ENCODE assay signal across 8 mouse cellular contexts in the genomic region with DNA sequence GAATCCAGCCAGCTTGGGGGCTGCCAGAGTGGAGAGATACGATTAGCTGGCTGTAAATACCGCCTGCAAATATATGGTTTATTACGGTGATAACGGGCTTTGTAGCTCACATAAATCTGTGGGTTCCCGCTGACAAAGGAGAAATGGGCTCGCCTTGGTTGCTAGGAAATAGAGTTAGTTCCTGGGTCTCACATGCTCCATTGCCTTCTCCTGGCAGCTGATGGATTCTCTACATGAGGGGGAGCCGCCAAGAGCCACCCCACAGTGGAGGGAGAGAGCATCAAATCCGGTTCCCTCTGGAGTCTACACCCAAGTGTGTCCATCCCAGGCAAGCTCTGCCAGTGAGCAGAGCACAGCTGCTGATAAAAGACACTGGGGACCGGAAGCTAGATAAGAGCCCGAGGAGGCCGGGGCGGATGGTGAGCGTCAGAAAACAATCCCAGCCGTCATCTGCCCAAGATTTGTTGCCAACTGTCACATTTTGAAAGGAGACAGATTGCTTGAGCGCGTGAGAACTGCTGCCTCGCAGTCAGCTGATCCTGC.
DNase-seq lines count a peak whose midpoint lies in the region; ATAC-seq and TF ChIP-seq lines count a peak whose summit lies in the region.

No protein-coding gene starts in this region.

- peak; percentile 31 for DNase-seq in urinary bladder, postnatal 14 days (ENCODE audit: low spot score)
- no peak for DNase-seq in urinary bladder, postnatal 10 days (ENCODE audit: low spot score)
- peak; percentile 99 for DNase-seq in heart, adult 11 months
- peak; percentile 71 for DNase-seq in intestine, embryonic 14.5 days (ENCODE audit: low spot score)
- peak; percentile 25 to 39 for DNase-seq in left cerebral cortex, adult 2 months (ENCODE audit: extremely low spot score in 1 of 2, low spot score in 2 of 2)
- DNase-seq in lung, postnatal 36 days, result peak; percentile 71
- DNase-seq in spleen, adult 18-20 months, result no peak

- no peak overlapping the region for H3K4me3 ChIP-seq in intestine, embryonic 14.5 days (ENCODE audit: low read depth, low read length)
- H3K4me3 ChIP-seq in left cerebral cortex, adult 2 months, result peak overlapping the region; percentile 11; the same call in 1 of the 2 replicates
- H3K4me3 ChIP-seq in stomach, embryonic 14.5 days (ENCODE audit: low read depth, low read length), result no peak overlapping the region

- peak overlapping the region; percentile 38 for H3K4me2 ChIP-seq in intestine, embryonic 14.5 days (ENCODE audit: low read length)
- H3K4me2 ChIP-seq in stomach, embryonic 14.5 days (replicated peaks; ENCODE audit: low read depth, low read length), result peak overlapping the region; percentile 25

- ATAC-seq in intestine, embryonic 14.5 days (replicated peaks; ENCODE audit: low FRiP score, low TSS enrichment, low read depth), result peak; percentile 76
- ATAC-seq in stomach, embryonic 14.5 days (ENCODE audit: insufficient number of reproducible peaks, insufficient read depth, low FRiP score, low read depth), result peak; percentile 67; the same call in 1 of the 2 replicates

- intact Hi-C loops in left cerebral cortex, adult 2 months (cut with DNase I), result no loop called here

- no peaks in the 10 kb centered on the region for H3K9me3 ChIP-seq in intestine, embryonic 14.5 days (ENCODE audit: control insufficient read depth, low read length)
- H3K9me3 ChIP-seq in stomach, embryonic 14.5 days (ENCODE audit: control insufficient read depth, low read depth, low read length), result no peaks in the 10 kb centered on the region

- no peak overlapping the region for H3K9ac ChIP-seq in intestine, embryonic 14.5 days (ENCODE audit: low read length)
- H3K9ac ChIP-seq in stomach, embryonic 14.5 days (replicated peaks; ENCODE audit: low read depth, low read length), result no peak overlapping the region

- no peaks in the 10 kb centered on the region for H3K27me3 ChIP-seq in intestine, embryonic 14.5 days (replicated peaks; ENCODE audit: control insufficient read depth, insufficient read depth, low read length)
- no peaks in the 10 kb centered on the region for H3K27me3 ChIP-seq in stomach, embryonic 14.5 days (ENCODE audit: control insufficient read depth, insufficient read depth, low read length)

- no peak overlapping the region for H3K27ac ChIP-seq in intestine, embryonic 14.5 days (ENCODE audit: low read depth)
- no peak overlapping the region for H3K27ac ChIP-seq in left cerebral cortex, adult 2 months
- H3K27ac ChIP-seq in stomach, embryonic 14.5 days (ENCODE audit: low read length), result no peak overlapping the region

- no peak for TF ChIP-seq CTCF in left cerebral cortex, adult 2 months (IDR thresholded peaks at IDR 0.05)

- no peaks in the 10 kb centered on the region for H3K36me3 ChIP-seq in intestine, embryonic 14.5 days (ENCODE audit: control insufficient read depth, insufficient read depth, low read length)
- H3K36me3 ChIP-seq in stomach, embryonic 14.5 days (ENCODE audit: control insufficient read depth, insufficient read depth, low read length), result no peaks in the 10 kb centered on the region

- WGBS in intestine, embryonic 14.5 days, result 5% methylated on average over 17 of the region's 17 CpGs
- WGBS in stomach, embryonic 14.5 days, result 10% methylated on average over 17 of the region's 17 CpGs

- peaks cover 19% of the 10 kb centered on the region for H3K4me1 ChIP-seq in intestine, embryonic 14.5 days (replicated peaks; ENCODE audit: control insufficient read depth, insufficient read depth, low read length)
- H3K4me1 ChIP-seq in stomach, embryonic 14.5 days (ENCODE audit: control insufficient read depth, insufficient read depth, low read length), result peaks cover 14% of the 10 kb centered on the region

Comparison
In these comparisons a context has a peak if more than half of its experiments do, and no peak if none do; other contexts are left out.
1. DNase-seq: peak in urinary bladder, postnatal 14 days (single experiment), heart, adult 11 months (single experiment), intestine, embryonic 14.5 days (single experiment), left cerebral cortex, adult 2 months (2 of 2) and lung, postnatal 36 days (single experiment); none in urinary bladder, postnatal 10 days (single experiment) and spleen, adult 18-20 months (0 of 2).